Mouse (Mus musculus): Measurements from ENCODE around the gene C530008M17Rik. TPM values are rescaled to one million over a fixed set of nuclear protein-coding genes. Genes with fewer than 3 reads are reported as not detected.
"Not testable (repeated sequence)": the region's sequence is repeated elsewhere in the genome, so short reads cannot be mapped to it uniquely, and the experiment has no call there.

The C530008M17Rik gene
- polyA plus RNA-seq, 1 experiment from 2014 or later, result 58.5 TPM

DNA sequence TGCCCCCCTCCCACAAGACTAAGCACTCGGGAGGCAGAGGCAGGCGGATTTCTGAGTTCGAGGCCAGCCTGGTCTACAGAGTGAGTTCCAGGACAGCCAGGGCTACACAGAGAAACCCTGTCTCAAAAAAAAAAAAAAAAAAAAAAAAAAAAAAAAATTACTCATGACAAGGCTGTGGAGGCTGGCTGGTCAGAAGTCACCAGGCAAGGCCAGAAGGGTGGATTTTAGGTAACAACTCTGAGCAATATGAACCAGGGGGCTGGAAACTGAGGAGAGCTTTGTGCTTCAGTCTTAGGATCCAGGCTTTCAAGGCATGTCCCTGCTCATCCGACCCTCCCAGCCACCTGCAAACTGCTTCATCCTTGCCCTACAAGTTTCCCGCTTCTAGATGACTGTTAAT lies 256.2 kb downstream of the C530008M17Rik start:
- H3K4me3 ChIP-seq (ENCODE audit: low read depth, low read length); H3K9ac ChIP-seq (ENCODE audit: low read depth, low read length); DNase-seq (ENCODE audit: low spot score); H3K36me3 ChIP-seq (ENCODE audit: control insufficient read depth, insufficient read depth, low read length); H3K27me3 ChIP-seq (ENCODE audit: control insufficient read depth, insufficient read depth, low read length); H3K27ac ChIP-seq (ENCODE audit: low read depth, low read length); ATAC-seq (ENCODE audit: low FRiP score); H3K9me3 ChIP-seq (ENCODE audit: control insufficient read depth, low read length); H3K4me1 ChIP-seq (replicated peaks; ENCODE audit: control insufficient read depth, insufficient read depth, low read length); H3K4me2 ChIP-seq (replicated peaks; ENCODE audit: low read depth, low read length): not testable (repeated sequence)
- 94% methylated on average over 5 of the region's 5 CpGs for WGBS

DNA sequence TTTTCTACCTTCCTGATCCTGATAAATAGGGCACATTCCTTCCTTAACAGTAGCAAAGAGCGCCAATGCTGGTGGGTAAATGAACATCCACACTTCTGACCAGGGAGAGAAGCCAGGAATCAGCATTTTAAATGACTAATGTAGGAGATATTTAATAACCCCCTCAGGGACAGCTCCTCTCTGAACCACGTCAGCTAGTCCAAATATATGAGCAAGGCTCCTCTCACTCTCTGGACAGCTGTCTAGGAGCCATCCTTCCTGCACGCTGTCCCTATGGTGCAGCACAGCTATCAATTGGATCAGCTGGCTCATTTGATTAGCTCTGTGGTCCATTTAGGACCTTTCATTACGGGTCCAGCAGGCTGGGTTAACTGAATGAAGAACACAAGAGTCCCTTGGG lies 266.5 kb downstream of the C530008M17Rik start:
- no peak overlapping the region for H3K9ac ChIP-seq (ENCODE audit: low read depth, low read length)
- H3K9me3 ChIP-seq (ENCODE audit: control insufficient read depth, low read length), result no peaks in the 10 kb centered on the region
- H3K4me1 ChIP-seq (replicated peaks; ENCODE audit: control insufficient read depth, insufficient read depth, low read length), result no peaks in the 10 kb centered on the region
- DNase-seq (ENCODE audit: low spot score) (no peak), ATAC-seq (ENCODE audit: low FRiP score) (no peak)
- 91% methylated on average over 4 of the region's 4 CpGs for WGBS
- no peak overlapping the region for H3K4me2 ChIP-seq (replicated peaks; ENCODE audit: low read depth, low read length)
- no peak overlapping the region for H3K27ac ChIP-seq (ENCODE audit: low read depth, low read length)
- no peaks in the 10 kb centered on the region for H3K27me3 ChIP-seq (ENCODE audit: control insufficient read depth, insufficient read depth, low read length)
- no peak overlapping the region for H3K4me3 ChIP-seq (ENCODE audit: low read depth, low read length)
- H3K36me3 ChIP-seq (ENCODE audit: control insufficient read depth, insufficient read depth, low read length), result peaks cover 7% of the 10 kb centered on the region; the same call in 1 of the 2 replicates

Other genes starting within 250 kb of the C530008M17Rik start
- gene Gm7271, start 172.5 kb upstream of the C530008M17Rik start, polyA plus RNA-seq (2014; fragmentation: Nextera tagmentation; extraction: Ambion mirVana), result 1.6 and 7.1 TPM in 2 replicates
- gene Exoc1, start 127.2 kb upstream of the C530008M17Rik start, polyA plus RNA-seq (2014; fragmentation: Nextera tagmentation; extraction: Ambion mirVana), result 53.6 and 60.7 TPM in 2 replicates
- 10.5 and 11.1 TPM in 2 replicates for gene Cep135, start 67.8 kb upstream of the C530008M17Rik start, polyA plus RNA-seq (2014; fragmentation: Nextera tagmentation; extraction: Ambion mirVana)
- 17.2 and 18.9 TPM in 2 replicates for gene Aasdh, start 249.0 kb downstream of the C530008M17Rik start, polyA plus RNA-seq (2014; fragmentation: Nextera tagmentation; extraction: Ambion mirVana)